Mouse (Mus musculus): ENCODE measurements at regions not wholly inside any gene's neighbourhood (a gene's known extent, or its start where the extent isn't known, plus 50 kb on each side); places are given as distances from the start of the nearest gene placed in this dataset.
"Not testable (repeated sequence)": the region's sequence is repeated elsewhere in the genome, so short reads cannot be mapped to it uniquely, and the experiment has no call there.

- no peak for DNase-seq (ENCODE audit: low spot score in 2 of 2)
These were observed 59.1 kb downstream of the Klf6 start for GRCm38 (mm10) chr13:5920422-5920821.

- no peak for DNase-seq (ENCODE audit: low spot score in 2 of 2)
These were observed 70.2 kb downstream of the Klf6 start for GRCm38 (mm10) chr13:5931433-5931832.

- DNase-seq (ENCODE audit: low spot score in 2 of 2) = no peak
These were observed 76.2 kb downstream of the Klf6 start for GRCm38 (mm10) chr13:5937436-5937835.

- no peak for DNase-seq (ENCODE audit: low spot score in 2 of 2)
These were observed 76.7 kb downstream of the Klf6 start for GRCm38 (mm10) chr13:5937970-5938369.

GRCm38 (mm10) chr13:5939368-5939767 is 78.1 kb downstream of the Klf6 start:
- DNase-seq (ENCODE audit: low spot score in 2 of 2) = no peak

- no peak for DNase-seq (ENCODE audit: low spot score in 2 of 2)
These were observed 91.6 kb downstream of the Klf6 start for GRCm38 (mm10) chr13:5952863-5953262.

- DNase-seq (ENCODE audit: low spot score in 2 of 2) = not testable (repeated sequence)
These were observed 93.8 kb downstream of the Klf6 start for GRCm38 (mm10) chr13:5955121-5955520.

GRCm38 (mm10) chr13:5956145-5956544 is 94.9 kb downstream of the Klf6 start:
- no peak for DNase-seq (ENCODE audit: low spot score in 2 of 2)

GRCm38 (mm10) chr13:5962947-5963346 is 101.7 kb downstream of the Klf6 start:
- no peak for DNase-seq (ENCODE audit: low spot score in 2 of 2)

- no peak for DNase-seq (ENCODE audit: low spot score in 2 of 2)
These were observed 103.3 kb downstream of the Klf6 start for GRCm38 (mm10) chr13:5964626-5965025.

DNA sequence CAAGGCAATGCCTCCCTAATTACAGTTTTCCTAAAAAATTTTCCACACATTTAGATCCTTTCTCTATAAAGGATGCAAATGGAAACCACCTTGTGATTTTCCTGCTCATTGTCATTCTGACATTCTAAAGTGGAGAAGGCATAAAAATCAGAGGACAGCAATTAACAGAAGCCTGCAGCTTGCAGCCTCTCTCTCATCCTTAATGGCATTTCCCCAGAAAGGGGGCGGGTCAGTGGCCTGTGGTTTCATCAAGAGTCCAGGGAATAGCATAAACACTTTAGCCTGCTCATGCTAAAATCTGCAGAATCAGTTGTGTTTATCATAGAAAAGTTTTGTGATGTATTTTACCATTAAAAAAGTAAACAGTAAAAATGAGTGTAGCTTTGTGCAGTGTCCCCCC is 117.3 kb downstream of the Klf6 start:
- DNase-seq (ENCODE audit: low spot score in 2 of 2) = no peak

- no peak for DNase-seq (ENCODE audit: low spot score in 2 of 2)
These were observed 126.2 kb downstream of the Klf6 start for GRCm38 (mm10) chr13:5987491-5987890.

DNA sequence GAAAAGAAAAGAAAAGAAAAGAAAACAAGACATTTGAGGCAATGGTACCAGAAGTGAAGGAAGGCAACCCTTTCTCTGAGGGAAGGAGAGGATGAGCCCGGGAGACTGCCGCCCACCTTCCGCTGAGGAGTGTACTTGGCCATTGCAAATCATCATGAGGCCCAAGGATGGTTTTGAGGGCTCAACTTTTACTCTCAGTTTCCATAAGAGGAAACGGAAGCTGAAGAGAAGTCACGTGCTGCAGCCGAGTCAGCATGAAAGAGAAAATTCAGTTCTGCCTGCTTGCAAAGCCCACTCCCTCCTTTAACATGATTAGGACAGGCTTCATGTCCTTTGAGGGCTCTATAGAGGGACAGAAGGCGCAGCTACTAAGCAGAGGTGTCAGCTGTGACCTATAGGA is 127.1 kb downstream of the Klf6 start:
- DNase-seq (ENCODE audit: low spot score in 2 of 2) = no peak

DNA sequence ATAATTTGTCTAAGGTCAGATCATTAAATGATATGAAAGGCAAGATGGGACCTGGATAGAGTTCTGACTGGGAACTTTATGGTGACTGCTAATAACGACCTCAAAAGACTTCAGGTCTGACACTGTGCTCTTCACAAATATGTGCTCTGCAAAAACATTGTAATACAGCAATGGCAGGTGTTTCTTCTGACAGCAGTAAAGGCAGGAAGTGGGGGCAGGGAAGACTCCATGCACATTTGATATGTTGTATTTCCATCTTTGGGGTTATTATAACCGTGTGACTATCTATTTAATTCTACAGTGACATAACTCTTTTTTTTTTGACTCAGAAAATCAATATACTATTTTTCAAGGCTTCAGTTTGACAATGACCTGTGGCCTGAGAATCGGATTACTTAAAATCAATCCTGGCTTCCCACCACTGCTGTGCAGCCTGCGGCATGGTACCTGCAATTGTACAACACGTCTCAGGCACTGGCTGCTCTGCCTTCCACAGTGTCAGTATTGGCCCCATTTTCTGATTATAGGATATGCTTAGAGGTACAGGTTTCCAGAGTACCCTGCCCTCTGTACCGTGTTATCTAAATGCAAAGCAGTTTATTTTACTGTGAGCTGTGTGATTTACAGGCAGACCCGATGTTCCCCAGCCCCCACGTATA is 139.4 kb downstream of the Klf6 start:
- no peak for DNase-seq (ENCODE audit: low spot score in 2 of 2)

DNA sequence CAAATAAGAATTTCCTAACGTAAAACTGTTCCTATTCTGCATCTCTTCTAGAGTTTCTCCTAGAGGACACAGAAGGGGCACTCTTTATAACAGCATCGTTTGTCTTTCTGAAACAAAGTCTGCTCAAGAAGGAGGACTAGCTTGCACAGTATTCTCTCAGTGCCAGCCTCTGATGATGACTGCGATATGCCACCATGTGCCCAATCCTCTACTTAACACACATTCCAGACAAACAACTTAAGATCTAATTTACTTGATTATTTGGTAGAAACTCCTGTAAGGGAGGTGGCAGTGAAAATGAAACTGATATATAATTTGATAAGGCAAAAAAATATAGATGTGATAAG is 139.9 kb downstream of the Klf6 start:
- DNase-seq (ENCODE audit: low spot score in 2 of 2) = no peak

GRCm38 (mm10) chr13:6005901-6006300 is 144.6 kb downstream of the Klf6 start:
- no peak for DNase-seq (ENCODE audit: low spot score in 2 of 2)

DNA sequence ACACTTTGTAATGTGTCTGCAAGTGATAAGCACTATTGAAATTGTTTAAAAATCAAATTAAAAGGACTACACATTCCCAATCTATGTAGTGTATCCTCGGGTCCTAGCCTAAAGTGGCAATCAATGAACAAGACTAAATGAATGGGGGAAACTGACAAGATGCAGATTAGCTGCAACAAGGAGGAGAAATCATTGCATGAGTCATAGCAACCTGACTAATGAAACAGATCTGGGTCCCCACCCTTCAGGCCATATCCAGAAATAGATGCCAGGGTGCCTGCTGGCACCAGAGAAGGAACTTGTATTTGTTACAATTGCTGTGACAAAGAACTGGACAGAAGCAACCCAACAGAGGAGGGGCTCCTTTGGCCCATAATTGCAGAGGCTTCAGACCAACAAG is 148.4 kb downstream of the Klf6 start:
- DNase-seq (ENCODE audit: low spot score in 2 of 2) = no peak

DNA sequence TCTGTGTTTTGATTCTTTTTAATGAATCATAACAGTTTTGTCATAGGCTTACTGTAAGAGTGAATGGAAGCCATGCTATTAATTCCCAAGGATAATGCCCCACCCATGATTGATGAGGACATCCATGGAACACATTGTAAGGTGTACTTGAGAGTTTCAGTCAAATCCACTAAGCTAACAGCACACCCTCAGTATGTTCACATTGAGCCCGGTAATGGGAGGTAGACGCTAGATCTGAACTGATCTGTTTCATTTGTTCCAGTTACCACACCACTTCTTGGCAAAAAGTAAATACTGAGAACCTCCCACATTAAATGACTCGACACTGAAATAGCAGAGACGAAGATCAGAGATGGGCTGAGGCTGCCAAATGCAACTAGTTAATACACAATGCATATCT is 165.9 kb downstream of the Klf6 start:
- DNase-seq (ENCODE audit: low spot score in 2 of 2) = no peak

DNA sequence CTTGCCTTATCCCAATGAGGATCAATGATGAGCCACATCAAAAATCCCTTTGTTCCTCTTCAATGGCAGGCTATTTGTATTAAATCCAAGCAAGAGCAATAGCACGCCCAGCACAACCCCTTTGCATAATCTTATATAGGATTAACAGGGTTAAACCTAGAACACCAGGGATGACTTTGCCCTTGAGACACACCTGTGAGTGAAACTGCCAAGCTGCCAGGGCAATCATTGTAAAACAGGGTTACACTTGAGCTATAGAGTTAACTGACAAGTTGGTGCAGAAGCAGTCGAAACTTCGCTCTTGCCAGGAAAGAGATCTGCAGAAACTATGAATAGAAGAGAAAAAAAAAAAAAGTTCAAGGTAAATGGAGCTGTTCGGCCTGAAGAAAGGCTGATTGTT is 167.6 kb downstream of the Klf6 start:
- DNase-seq (ENCODE audit: low spot score in 2 of 2) = no peak

DNA sequence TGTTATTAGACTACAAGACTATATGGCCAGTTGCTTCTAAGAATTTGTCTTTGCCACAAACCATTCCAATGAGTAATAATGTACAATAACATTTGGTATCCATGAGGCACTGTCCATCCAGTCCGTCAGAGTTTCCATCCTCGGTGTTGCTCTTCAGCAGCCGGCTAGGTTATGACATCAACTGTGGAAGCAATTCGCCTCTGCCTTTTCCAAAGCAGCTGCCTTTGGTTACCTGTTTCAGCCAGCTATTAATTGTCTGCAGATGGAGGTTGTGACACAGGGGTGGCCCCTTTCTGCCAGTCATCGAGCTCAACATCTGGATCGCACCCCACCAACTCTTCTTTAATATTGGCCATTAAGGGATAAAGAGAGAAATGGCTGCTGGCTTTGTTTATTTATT is 168.2 kb downstream of the Klf6 start:
- DNase-seq (ENCODE audit: low spot score in 2 of 2) = no peak

DNA sequence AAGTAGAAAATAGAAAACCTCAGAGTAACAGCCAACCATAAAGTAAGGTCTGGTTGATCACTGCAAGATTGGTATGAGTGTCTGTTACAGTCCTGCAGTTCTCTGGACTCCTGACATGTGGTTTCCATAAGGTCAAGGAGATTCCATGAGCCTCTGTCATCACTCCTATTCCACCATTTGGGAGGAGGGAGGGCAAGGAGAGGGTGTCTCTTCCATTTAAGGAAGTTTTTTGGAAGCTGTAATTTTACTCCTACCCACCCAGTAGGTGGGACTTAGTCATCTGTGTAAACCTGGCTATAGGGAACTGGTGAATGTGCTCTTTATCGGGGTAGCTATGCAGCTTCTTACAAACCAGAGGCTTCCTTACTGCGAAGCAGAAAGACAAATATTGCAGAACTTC is 168.8 kb downstream of the Klf6 start:
- no peak for DNase-seq (ENCODE audit: low spot score in 2 of 2)

GRCm38 (mm10) chr13:6040132-6040531 is 178.8 kb downstream of the Klf6 start:
- no peak for DNase-seq (ENCODE audit: low spot score in 2 of 2)

- DNase-seq (ENCODE audit: low spot score in 2 of 2) = no peak
These were observed 179.4 kb downstream of the Klf6 start for GRCm38 (mm10) chr13:6040663-6041062.

DNA sequence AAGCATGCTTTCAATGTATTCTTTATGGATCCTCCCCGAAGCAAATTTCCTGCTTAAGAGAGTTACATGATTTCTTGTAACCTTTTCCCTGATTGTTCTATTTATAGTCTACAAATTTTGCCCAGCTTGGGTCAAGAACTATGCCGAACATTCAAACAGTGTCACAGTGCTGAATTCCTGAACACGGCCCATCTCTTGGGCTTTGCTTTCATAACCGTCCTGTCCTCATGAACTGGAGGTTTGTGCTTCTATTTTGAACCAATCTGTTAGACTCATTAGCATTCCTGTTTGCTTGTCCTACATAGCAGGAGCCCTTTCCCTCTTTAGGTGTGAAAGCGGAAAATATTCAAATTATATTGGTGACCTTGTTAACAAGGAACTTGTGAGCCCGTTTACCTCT is 181.2 kb downstream of the Klf6 start:
- no peak for DNase-seq (ENCODE audit: low spot score in 2 of 2)
